ENCODE assay signal across 25 mouse cellular contexts in genomic region chr1:128436015-128436414, GRCm38 (mm10). TPM values are rescaled to one million over a fixed set of nuclear protein-coding genes. Genes with fewer than 3 reads are reported as not detected.
DNase-seq lines count a peak whose midpoint lies in the region; ATAC-seq lines count a peak whose summit lies in the region.
"Had no signal": no experiment of that assay in that cellular context is flagged by ENCODE, and none has a peak within 500 bp of the region (broad histone marks: within the 10 kb centered on the region; RNA-seq: fewer than 3 reads in every experiment).

No protein-coding gene starts in this region.

- H3K36me3 ChIP-seq in liver, embryonic 12.5 days = no peaks in the 10 kb centered on the region
- H3K36me3 ChIP-seq: embryonic facial prominence, embryonic 12.5 days; hindbrain, embryonic 10.5 days; liver, embryonic 15.5 days had no signal

- H3K27ac ChIP-seq in liver, embryonic 12.5 days = no peak overlapping the region
- H3K27ac ChIP-seq: embryonic facial prominence, embryonic 12.5 days; forebrain, embryonic 13.5 days; heart, adult 2 months; hindbrain, embryonic 10.5 days; hindbrain, postnatal 0 days; layer of hippocampus, adult 2 months; liver, embryonic 15.5 days had no signal

- ATAC-seq in granulocyte monocyte progenitor cell, adult 5-6 weeks (replicated peaks; ENCODE audit: poor library complexity, severe bottlenecking) = peak; percentile 92
- peak; percentile 75; the same call in 1 of the 2 replicates for ATAC-seq in monocyte, adult 5-6 weeks (replicated peaks; ENCODE audit: insufficient number of reproducible peaks, low FRiP score, low TSS enrichment, poor library complexity, severe bottlenecking)
- ATAC-seq in liver, embryonic 12.5 days = no peak
- ATAC-seq: activated CD4-positive, CD25-positive, alpha-beta regulatory T cell, adult 4 months; forebrain, embryonic 13.5 days; hindbrain, postnatal 0 days had no signal

- DNase-seq in spleen, postnatal 36 days (ENCODE audit: low spot score in 2 of 2) = peak; percentile 4 to 17
- no peak for DNase-seq in spleen, postnatal 4 days (ENCODE audit: low spot score in 2 of 2)
- DNase-seq in right cerebral cortex, postnatal 25 days = no peak
- no peak for DNase-seq in frontal cortex, adult 2 months (ENCODE audit: extremely low spot score in 1 of 2, low spot score in 1 of 2)
- no peak for DNase-seq in cerebellum, postnatal 4 days (ENCODE audit: low spot score in 2 of 2)
- DNase-seq: adrenal gland, postnatal 25 days; cerebellum, adult 9-10 months; gastrocnemius, postnatal 14 days; heart, adult 2 months; kidney, adult 18-20 months; kidney, postnatal 14 days; layer of hippocampus, postnatal 36 days; midbrain, embryonic 14.5 days; retina, postnatal 1 day had no signal

- H3K4me3 ChIP-seq in liver, embryonic 12.5 days = no peak overlapping the region
- H3K4me3 ChIP-seq: embryonic facial prominence, embryonic 12.5 days; erythroblast, embryonic 14.5 days; forebrain, embryonic 13.5 days; heart, adult 2 months; hindbrain, embryonic 10.5 days; layer of hippocampus, adult 2 months; liver, embryonic 15.5 days had no signal

- no peaks in the 10 kb centered on the region for H3K4me1 ChIP-seq in liver, embryonic 12.5 days
- H3K4me1 ChIP-seq: liver, embryonic 15.5 days had no signal

- no peaks in the 10 kb centered on the region for H3K9me3 ChIP-seq in liver, embryonic 12.5 days (replicated peaks)
- H3K9me3 ChIP-seq: embryonic facial prominence, embryonic 12.5 days; forebrain, embryonic 13.5 days; hindbrain, embryonic 10.5 days; liver, embryonic 15.5 days had no signal

- H3K27me3 ChIP-seq in liver, embryonic 12.5 days (replicated peaks) = no peaks in the 10 kb centered on the region
- H3K27me3 ChIP-seq: embryonic facial prominence, embryonic 12.5 days; forebrain, embryonic 13.5 days; liver, embryonic 15.5 days had no signal

- no peak overlapping the region for H3K9ac ChIP-seq in liver, embryonic 12.5 days
- H3K9ac ChIP-seq: embryonic facial prominence, embryonic 12.5 days; forebrain, embryonic 13.5 days; liver, embryonic 15.5 days had no signal

- WGBS in liver, embryonic 12.5 days (ENCODE audit: insufficient replicate concordance) = 59% methylated on average over 3 of the region's 3 CpGs

- H3K4me2 ChIP-seq in liver, embryonic 12.5 days = no peak overlapping the region
- H3K4me2 ChIP-seq: embryonic facial prominence, embryonic 12.5 days; forebrain, embryonic 13.5 days; liver, embryonic 15.5 days had no signal

RNA-seq across cellular contexts. Expression of gene Dars, which starts 18.8 kb away (rescaled TPM):
- 170 and 189 TPM in 2 replicates for total RNA-seq in granulocyte monocyte progenitor cell, adult 5-6 weeks (2014; fragmentation: Nextera tagmentation)
- total RNA-seq in granulocyte monocyte progenitor cell, adult 5-6 weeks (2017) = 304 and 334 TPM in 2 replicates
- 92.1 to 108 TPM (median 101 TPM) in 3 replicates for total RNA-seq in monocyte, adult 5-6 weeks (2017)
- polyA plus RNA-seq in liver, embryonic 12.5 days (2016; fragmentation: Nextera tagmentation; extraction: Ambion mirVana) = 161 and 166 TPM in 2 replicates
- polyA plus RNA-seq in frontal cortex, adult 2 months (2012; rRNA removed) = 39.9 and 45.7 TPM in 2 replicates

Comparison
In these comparisons a context has a peak if more than half of its experiments do, and no peak if none do; other contexts are left out.
1. DNase-seq: peak in spleen, postnatal 36 days (2 of 2); none in spleen, postnatal 4 days (0 of 2), right cerebral cortex, postnatal 25 days (single experiment), frontal cortex, adult 2 months (0 of 2) and cerebellum, postnatal 4 days (0 of 2).